In genomic region chr13:92053001-92053400, GRCm38 (mm10) we compare ENCODE assay signal across 17 mouse cellular contexts.
"Had no signal": no experiment of that assay in that cellular context is flagged by ENCODE, and none has a peak within 500 bp of the region (broad histone marks: within the 10 kb centered on the region; RNA-seq: fewer than 3 reads in every experiment).

No protein-coding gene starts in this region.

- DNase-seq: kidney, adult 11 months; kidney, adult 8-10 months; kidney, postnatal 10 days; kidney, postnatal 36 days; liver, embryonic 13.5 days; lung, postnatal 14 days; retina, postnatal 1 day; spleen, adult 18-20 months; thymus, adult 18-20 months; thymus, postnatal 36 days had no signal

- ATAC-seq: midbrain, embryonic 15.5 days had no signal

- H3K27ac ChIP-seq: kidney, embryonic 15.5 days; liver, embryonic 13.5 days; lung, embryonic 15.5 days; macrophage; midbrain, embryonic 12.5 days; midbrain, embryonic 15.5 days; neural tube, embryonic 13.5 days had no signal

- H3K4me3 ChIP-seq: kidney, embryonic 15.5 days; liver, embryonic 13.5 days; lung, embryonic 15.5 days; midbrain, embryonic 12.5 days; midbrain, embryonic 15.5 days; myocyte; neural tube, embryonic 13.5 days had no signal

- H3K4me1 ChIP-seq: kidney, embryonic 15.5 days; liver, embryonic 13.5 days; lung, embryonic 15.5 days; midbrain, embryonic 12.5 days; midbrain, embryonic 15.5 days; neural tube, embryonic 13.5 days had no signal
